ENCODE assay signal across 8 mouse cellular contexts in the genomic region with DNA sequence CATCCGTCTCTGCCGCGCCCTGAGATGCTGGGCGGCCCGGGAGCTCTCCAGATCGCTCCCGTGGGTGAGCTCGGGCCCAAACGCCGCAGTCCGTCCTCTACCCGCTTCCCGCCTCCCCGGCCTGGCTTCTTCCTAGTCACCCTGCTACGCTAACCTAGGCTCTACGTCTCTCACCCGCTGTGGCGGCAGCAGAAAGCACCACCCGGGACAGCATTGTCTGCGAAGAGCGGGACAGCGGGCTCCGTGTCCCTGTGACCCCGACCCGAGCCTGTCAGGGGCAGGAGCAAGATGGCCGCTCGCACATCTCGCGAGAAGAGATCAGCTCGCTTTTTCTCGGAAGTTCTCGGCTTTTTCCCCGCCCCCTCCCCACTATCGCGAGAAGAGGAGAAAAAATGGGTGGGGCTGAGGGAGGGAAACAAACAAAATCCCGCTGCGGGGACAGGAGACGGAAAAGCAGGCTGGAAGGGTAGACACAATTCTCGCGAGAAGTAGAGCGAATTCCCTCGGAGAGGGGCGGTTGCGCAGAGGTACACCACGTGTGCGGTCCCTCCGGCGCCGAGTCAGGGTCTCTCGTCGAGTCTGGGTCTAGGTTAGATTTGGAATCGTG. TPM values are rescaled to one million over a fixed set of nuclear protein-coding genes. Genes with fewer than 3 reads are reported as not detected.
A peak's percentile ranks its signal among the peaks of the same experiment; 100 is the strongest.
DNase-seq lines count a peak whose midpoint lies in the region; ATAC-seq and TF ChIP-seq lines count a peak whose summit lies in the region.

Gene Wdr77, plus strand, starts transcription at position 396 of the 607 bp plus-strand sequence.

- H3K36me3 ChIP-seq in heart, embryonic 12.5 days: peaks cover 44% of the 10 kb centered on the region
- peaks cover 24% of the 10 kb centered on the region for H3K36me3 ChIP-seq in kidney, postnatal 0 days (ENCODE audit: insufficient read depth, low read length)
- peaks cover 26% of the 10 kb centered on the region for H3K36me3 ChIP-seq in liver, embryonic 11.5 days (ENCODE audit: control insufficient read depth, insufficient read depth, low read length)
- peaks cover 36% of the 10 kb centered on the region for H3K36me3 ChIP-seq in stomach, embryonic 14.5 days (ENCODE audit: control insufficient read depth, insufficient read depth, low read length)

- peak; percentile 99 for DNase-seq in CD4-positive helper T cell, adult 2 months (ENCODE audit: low read depth, low spot score)
- DNase-seq in brain, embryonic 18.5 days (ENCODE audit: low read depth, low spot score): peak; percentile 99
- DNase-seq in kidney, postnatal 0 days (ENCODE audit: low spot score): peak; percentile 100
- peak; percentile 99 for DNase-seq in liver, embryonic 11.5 days (ENCODE audit: low spot score)
- peak; percentile 100 for DNase-seq in naive thymus-derived CD4-positive, alpha-beta T cell, adult 2 months (ENCODE audit: low read depth)

- H3K27ac ChIP-seq in heart, embryonic 12.5 days (ENCODE audit: poor library complexity, severe bottlenecking): peak within 1 kb of the TSS; percentile 94
- peak within 1 kb of the TSS; percentile 97 for H3K27ac ChIP-seq in kidney, postnatal 0 days
- peak within 1 kb of the TSS; percentile 89 for H3K27ac ChIP-seq in liver, embryonic 11.5 days (ENCODE audit: low read depth, low read length)
- H3K27ac ChIP-seq in stomach, embryonic 14.5 days (ENCODE audit: low read length): peak within 1 kb of the TSS; percentile 77; the same call in 1 of the 2 replicates

- H3K9ac ChIP-seq in heart, embryonic 12.5 days: peak within 1 kb of the TSS; percentile 98
- peak within 1 kb of the TSS; percentile 95 for H3K9ac ChIP-seq in kidney, postnatal 0 days (ENCODE audit: low read depth, low read length)
- peak within 1 kb of the TSS; percentile 97 for H3K9ac ChIP-seq in liver, embryonic 11.5 days (ENCODE audit: low read depth, low read length)
- peak within 1 kb of the TSS; percentile 93 for H3K9ac ChIP-seq in stomach, embryonic 14.5 days (replicated peaks; ENCODE audit: low read depth, low read length)

- peak within 1 kb of the TSS; percentile 89 for H3K4me2 ChIP-seq in heart, embryonic 12.5 days
- peak within 1 kb of the TSS; percentile 88 for H3K4me2 ChIP-seq in kidney, postnatal 0 days (ENCODE audit: low read length)
- peak within 1 kb of the TSS; percentile 95 for H3K4me2 ChIP-seq in liver, embryonic 11.5 days
- H3K4me2 ChIP-seq in stomach, embryonic 14.5 days (replicated peaks; ENCODE audit: low read depth, low read length): peak within 1 kb of the TSS; percentile 91

- under 1% methylated on average over 52 of the region's 52 CpGs for WGBS in heart, embryonic 12.5 days
- under 1% methylated on average over 52 of the region's 52 CpGs for WGBS in kidney, postnatal 0 days
- under 1% methylated on average over 52 of the region's 52 CpGs for WGBS in liver, embryonic 11.5 days
- WGBS in stomach, embryonic 14.5 days: under 1% methylated on average over 52 of the region's 52 CpGs

- H3K9me3 ChIP-seq in heart, embryonic 12.5 days (replicated peaks): no peaks in the 10 kb centered on the region
- no peaks in the 10 kb centered on the region for H3K9me3 ChIP-seq in kidney, postnatal 0 days (replicated peaks; ENCODE audit: low read length)
- H3K9me3 ChIP-seq in liver, embryonic 11.5 days (ENCODE audit: control insufficient read depth, low read length): no peaks in the 10 kb centered on the region
- no peaks in the 10 kb centered on the region for H3K9me3 ChIP-seq in stomach, embryonic 14.5 days (ENCODE audit: control insufficient read depth, low read depth, low read length)

- peak; percentile 93 for ATAC-seq in erythroid progenitor cell, adult 5-6 weeks (replicated peaks; ENCODE audit: low FRiP score, poor library complexity, severe bottlenecking)
- ATAC-seq in heart, embryonic 12.5 days (ENCODE audit: insufficient number of reproducible peaks, low FRiP score): peak; percentile 97
- peak; percentile 97 for ATAC-seq in kidney, postnatal 0 days (replicated peaks; ENCODE audit: low FRiP score, low read depth)
- peak; percentile 95 for ATAC-seq in liver, embryonic 11.5 days (replicated peaks; ENCODE audit: low FRiP score)
- ATAC-seq in stomach, embryonic 14.5 days (ENCODE audit: insufficient number of reproducible peaks, insufficient read depth, low FRiP score, low read depth): peak; percentile 98

- H3K4me1 ChIP-seq in heart, embryonic 12.5 days (replicated peaks): peaks cover 21% of the 10 kb centered on the region
- H3K4me1 ChIP-seq in kidney, postnatal 0 days (replicated peaks; ENCODE audit: insufficient read depth, low read length): peaks cover 18% of the 10 kb centered on the region
- H3K4me1 ChIP-seq in liver, embryonic 11.5 days (replicated peaks; ENCODE audit: control insufficient read depth, insufficient read depth, low read length): peaks cover 17% of the 10 kb centered on the region
- H3K4me1 ChIP-seq in stomach, embryonic 14.5 days (ENCODE audit: control insufficient read depth, insufficient read depth, low read length): peaks cover 19% of the 10 kb centered on the region

- no peaks in the 10 kb centered on the region for H3K27me3 ChIP-seq in heart, embryonic 12.5 days (replicated peaks)
- no peaks in the 10 kb centered on the region for H3K27me3 ChIP-seq in kidney, postnatal 0 days (ENCODE audit: insufficient read depth, low read length)
- H3K27me3 ChIP-seq in liver, embryonic 11.5 days (replicated peaks; ENCODE audit: control insufficient read depth, insufficient read depth, low read length): no peaks in the 10 kb centered on the region
- H3K27me3 ChIP-seq in stomach, embryonic 14.5 days (ENCODE audit: control insufficient read depth, insufficient read depth, low read length): no peaks in the 10 kb centered on the region

- peak within 1 kb of the TSS; percentile 78 for H3K4me3 ChIP-seq in heart, embryonic 12.5 days
- peak within 1 kb of the TSS; percentile 80 for H3K4me3 ChIP-seq in kidney, postnatal 0 days (replicated peaks; ENCODE audit: low read depth, low read length)
- peak within 1 kb of the TSS; percentile 84 for H3K4me3 ChIP-seq in liver, embryonic 11.5 days (ENCODE audit: low read depth, low read length)
- peak within 1 kb of the TSS; percentile 88 for H3K4me3 ChIP-seq in stomach, embryonic 14.5 days (ENCODE audit: low read depth, low read length)

- no peak for TF ChIP-seq CTCF in kidney, postnatal 0 days (IDR thresholded peaks at IDR 0.05; ENCODE audit: low read depth)

RNA-seq across cellular contexts. Expression of gene Wdr77, which starts in this region (rescaled TPM):
- total RNA-seq in erythroid progenitor cell, adult 5-6 weeks (2015; ENCODE audit: low replicate concordance): 11.5 and 17.6 TPM in 2 replicates
- 8.7 and 10.1 TPM in 2 replicates for total RNA-seq in erythroid progenitor cell, adult 5-6 weeks (2017; ENCODE audit: low replicate concordance)
- polyA plus RNA-seq in heart, embryonic 12.5 days (2016; fragmentation: Nextera tagmentation; extraction: Ambion mirVana): 89.4 and 89.9 TPM in 2 replicates
- 98.2 and 102 TPM in 2 replicates for polyA plus RNA-seq in kidney, postnatal 0 days (2015; fragmentation: Nextera tagmentation; extraction: Ambion mirVana)
- 154 and 167 TPM in 2 replicates for polyA plus RNA-seq in liver, embryonic 11.5 days (2014; fragmentation: Nextera tagmentation; extraction: Ambion mirVana)
- polyA plus RNA-seq in stomach, embryonic 14.5 days (2014; fragmentation: Nextera tagmentation; extraction: Ambion mirVana): 137 TPM in 2 replicates

Comparison
In these comparisons a context has a peak if more than half of its experiments do, and no peak if none do; other contexts are left out.
1. Peak in every context shown above with its lines: DNase-seq, ATAC-seq, H3K4me3 ChIP-seq and H3K27ac ChIP-seq.